In the genomic region with DNA sequence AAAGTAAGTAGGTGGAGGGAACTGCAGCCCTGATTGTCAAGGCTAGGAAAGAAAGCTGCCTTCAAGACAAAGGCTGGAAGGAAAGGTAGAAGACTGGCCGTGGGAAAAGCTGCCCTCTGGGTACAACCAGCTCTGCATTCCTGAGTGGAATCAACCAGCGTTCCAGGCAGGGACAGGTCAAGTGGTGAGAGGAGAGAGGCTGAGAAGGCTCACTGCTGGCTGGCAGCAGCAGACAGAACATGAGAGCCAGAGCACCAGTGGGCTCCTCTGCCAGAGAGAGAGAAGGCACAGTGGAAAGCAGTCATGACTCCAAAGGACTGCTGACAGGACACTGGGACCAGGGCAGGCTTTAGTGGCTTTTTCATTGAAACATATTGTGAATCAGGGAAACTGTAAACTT, we compare ENCODE assay signal across 21 mouse cellular contexts. TPM values are rescaled to one million over a fixed set of nuclear protein-coding genes. Genes with fewer than 3 reads are reported as not detected.
DNase-seq lines count a peak whose midpoint lies in the region; ATAC-seq and TF ChIP-seq lines count a peak whose summit lies in the region.
"Had no signal": no experiment of that assay in that cellular context is flagged by ENCODE, and none has a peak within 500 bp of the region (broad histone marks: within the 10 kb centered on the region; RNA-seq: fewer than 3 reads in every experiment).

No protein-coding gene starts in this region.

- H3K4me1 ChIP-seq in heart, embryonic 12.5 days (replicated peaks), result peaks cover 21% of the 10 kb centered on the region
- no peaks in the 10 kb centered on the region for H3K4me1 ChIP-seq in midbrain, postnatal 0 days (ENCODE audit: insufficient read depth, low read length)
- H3K4me1 ChIP-seq in forebrain, embryonic 15.5 days, result no peaks in the 10 kb centered on the region
- H3K4me1 ChIP-seq: embryonic facial prominence, embryonic 12.5 days; forebrain, embryonic 12.5 days; hindbrain, embryonic 12.5 days; kidney, embryonic 15.5 days; limb, embryonic 12.5 days; liver, embryonic 12.5 days; midbrain, embryonic 12.5 days; neural tube, embryonic 12.5 days had no signal

- no peaks in the 10 kb centered on the region for H3K27me3 ChIP-seq in heart, embryonic 12.5 days (replicated peaks)
- no peaks in the 10 kb centered on the region for H3K27me3 ChIP-seq in midbrain, postnatal 0 days (ENCODE audit: insufficient read depth, low read length)
- no peaks in the 10 kb centered on the region for H3K27me3 ChIP-seq in forebrain, embryonic 15.5 days
- H3K27me3 ChIP-seq: CH12.LX; embryonic facial prominence, embryonic 12.5 days; forebrain, embryonic 12.5 days; hindbrain, embryonic 12.5 days; kidney, embryonic 15.5 days; limb, embryonic 12.5 days; liver, embryonic 12.5 days; midbrain, embryonic 12.5 days; neural tube, embryonic 12.5 days; Patski had no signal

- peak overlapping the region; percentile 68 for H3K27ac ChIP-seq in heart, embryonic 12.5 days (ENCODE audit: poor library complexity, severe bottlenecking)
- H3K27ac ChIP-seq in midbrain, postnatal 0 days (ENCODE audit: low read depth, low read length), result no peak overlapping the region
- H3K27ac ChIP-seq in forebrain, embryonic 15.5 days (replicated peaks), result no peak overlapping the region
- H3K27ac ChIP-seq: embryonic facial prominence, embryonic 12.5 days; forebrain, embryonic 12.5 days; hindbrain, embryonic 12.5 days; kidney, embryonic 15.5 days; limb, embryonic 12.5 days; liver, embryonic 12.5 days; midbrain, embryonic 12.5 days; neural tube, embryonic 12.5 days had no signal

- no peak overlapping the region for H3K4me3 ChIP-seq in heart, embryonic 12.5 days
- H3K4me3 ChIP-seq in midbrain, postnatal 0 days (ENCODE audit: low read depth, low read length), result no peak overlapping the region
- H3K4me3 ChIP-seq in forebrain, embryonic 15.5 days, result no peak overlapping the region
- H3K4me3 ChIP-seq: embryonic facial prominence, embryonic 12.5 days; erythroblast, embryonic 14.5 days; forebrain, embryonic 12.5 days; hindbrain, embryonic 12.5 days; kidney, embryonic 15.5 days; limb, embryonic 12.5 days; liver, embryonic 12.5 days; midbrain, embryonic 12.5 days; neural tube, embryonic 12.5 days had no signal

- no peaks in the 10 kb centered on the region for H3K9me3 ChIP-seq in heart, embryonic 12.5 days (replicated peaks)
- H3K9me3 ChIP-seq in midbrain, postnatal 0 days (ENCODE audit: low read length), result no peaks in the 10 kb centered on the region
- H3K9me3 ChIP-seq in forebrain, embryonic 15.5 days, result no peaks in the 10 kb centered on the region
- H3K9me3 ChIP-seq: embryonic facial prominence, embryonic 12.5 days; forebrain, embryonic 12.5 days; G1E; hindbrain, embryonic 12.5 days; kidney, embryonic 15.5 days; limb, embryonic 12.5 days; liver, embryonic 12.5 days; midbrain, embryonic 12.5 days; neural tube, embryonic 12.5 days had no signal

- WGBS in heart, embryonic 12.5 days, result 29% methylated on average over 2 of the region's 2 CpGs
- WGBS in midbrain, postnatal 0 days, result 68% methylated on average over 2 of the region's 2 CpGs
- 64% methylated on average over 2 of the region's 2 CpGs for WGBS in forebrain, embryonic 15.5 days

- intact Hi-C loops in heart, postnatal 10 days (cut with DNase I), result loop anchor here (2.0 to 5.0 kb wide), 2 partner anchors 46 to 62 kb away; partner anchors contain the start of gene Mtr

- peak; percentile 63; the same call in 1 of the 2 replicates for ATAC-seq in erythroblast, adult 5-6 weeks (replicated peaks; ENCODE audit: low FRiP score, poor library complexity, severe bottlenecking)
- no peak for ATAC-seq in heart, embryonic 12.5 days (ENCODE audit: insufficient number of reproducible peaks, low FRiP score)
- ATAC-seq in midbrain, postnatal 0 days (ENCODE audit: low FRiP score), result no peak
- ATAC-seq in forebrain, embryonic 15.5 days (replicated peaks), result no peak
- ATAC-seq: liver, embryonic 12.5 days had no signal

- peaks cover 45% of the 10 kb centered on the region for H3K36me3 ChIP-seq in heart, embryonic 12.5 days
- H3K36me3 ChIP-seq in midbrain, postnatal 0 days (ENCODE audit: insufficient read depth, low read length), result peaks cover 16% of the 10 kb centered on the region
- peaks cover 30% of the 10 kb centered on the region for H3K36me3 ChIP-seq in forebrain, embryonic 15.5 days

- H3K9ac ChIP-seq in heart, embryonic 12.5 days, result no peak overlapping the region
- no peak overlapping the region for H3K9ac ChIP-seq in midbrain, postnatal 0 days (replicated peaks; ENCODE audit: low read length, poor library complexity, severe bottlenecking)
- no peak overlapping the region for H3K9ac ChIP-seq in forebrain, embryonic 15.5 days (replicated peaks)
- H3K9ac ChIP-seq: embryonic facial prominence, embryonic 12.5 days; forebrain, embryonic 12.5 days; hindbrain, embryonic 12.5 days; kidney, embryonic 15.5 days; limb, embryonic 12.5 days; liver, embryonic 12.5 days; midbrain, embryonic 12.5 days; neural tube, embryonic 12.5 days had no signal

- H3K4me2 ChIP-seq in heart, embryonic 12.5 days, result peak overlapping the region; percentile 11; the same call in 1 of the 2 replicates
- no peak overlapping the region for H3K4me2 ChIP-seq in midbrain, postnatal 0 days (ENCODE audit: low read depth, low read length, poor library complexity, severe bottlenecking)
- H3K4me2 ChIP-seq in forebrain, embryonic 15.5 days (replicated peaks), result no peak overlapping the region
- H3K4me2 ChIP-seq: embryonic facial prominence, embryonic 12.5 days; forebrain, embryonic 12.5 days; hindbrain, embryonic 12.5 days; kidney, embryonic 15.5 days; limb, embryonic 12.5 days; liver, embryonic 12.5 days; midbrain, embryonic 12.5 days; neural tube, embryonic 12.5 days had no signal

- no peak for TF ChIP-seq CTCF in midbrain, postnatal 0 days (IDR thresholded peaks at IDR 0.05)

- peak; percentile 53 to 69 for DNase-seq in heart, adult 18-20 months
- DNase-seq in heart, postnatal 10 days, result peak; percentile 63 to 67
- no peak for DNase-seq in midbrain, postnatal 0 days (ENCODE audit: low spot score)
- no peak for DNase-seq in c-Kit-positive CD71-positive TER-119-positive erythroid progenitor cells, embryonic 14.5 days (ENCODE audit: low spot score)
- DNase-seq in thymus, postnatal 0 days (ENCODE audit: low spot score), result no peak
- DNase-seq: cerebellum, adult 11-12 months had no signal

RNA-seq across cellular contexts. Expression of gene Mtr, which starts 46.9 kb away (rescaled TPM):
- total RNA-seq in erythroblast, adult 5-6 weeks (2015; ENCODE audit: low replicate concordance), result 6.3 and 8.6 TPM in 2 replicates
- total RNA-seq in erythroblast, adult 5-6 weeks (2017; ENCODE audit: low replicate concordance), result 13.0 and 15.8 TPM in 2 replicates
- total RNA-seq in heart, adult 18-20 months (2021), result 100 to 1,000 TPM in 1 of 2 experiments, 10 to 100 TPM in 1; 95.0 to 113 TPM
- polyA plus RNA-seq in heart, embryonic 12.5 days (2016; fragmentation: Nextera tagmentation; extraction: Ambion mirVana), result 18.7 and 20.0 TPM in 2 replicates
- total RNA-seq in heart, postnatal 10 days (2021), result 10 to 100 TPM; 36.7 to 38.6 TPM
- 6.3 and 6.9 TPM in 2 replicates for total RNA-seq in midbrain, postnatal 0 days (2014; rRNA removed)
- polyA plus RNA-seq in midbrain, postnatal 0 days (2015; fragmentation: Nextera tagmentation; extraction: Ambion mirVana), result 1.9 and 2.2 TPM in 2 replicates
- 5.7 and 5.9 TPM in 2 replicates for polyA plus RNA-seq in forebrain, embryonic 15.5 days (2015; fragmentation: Nextera tagmentation; extraction: Ambion mirVana)
- 15.7 and 17.6 TPM in 2 replicates for polyA plus RNA-seq in thymus, postnatal 0 days (2015; fragmentation: Nextera tagmentation; extraction: Ambion mirVana)

Comparison
In these comparisons a context has a peak if more than half of its experiments do, and no peak if none do; other contexts are left out.
1. DNase-seq: peak in heart, adult 18-20 months (2 of 2) and heart, postnatal 10 days (2 of 2); none in midbrain, postnatal 0 days (single experiment), c-Kit-positive CD71-positive TER-119-positive erythroid progenitor cells, embryonic 14.5 days (single experiment) and thymus, postnatal 0 days (single experiment).